Mouse (Mus musculus) NIH3T3 (cell line): ENCODE data around the gene Fgfbp1.

ENCODE experiments used
- DNase-seq: peaks from one replicate; pipeline ENCODE4 v3.0.0-alpha.2; 2012; ENCODE audit warnings: low read depth

Gene Fgfbp1

DNA sequence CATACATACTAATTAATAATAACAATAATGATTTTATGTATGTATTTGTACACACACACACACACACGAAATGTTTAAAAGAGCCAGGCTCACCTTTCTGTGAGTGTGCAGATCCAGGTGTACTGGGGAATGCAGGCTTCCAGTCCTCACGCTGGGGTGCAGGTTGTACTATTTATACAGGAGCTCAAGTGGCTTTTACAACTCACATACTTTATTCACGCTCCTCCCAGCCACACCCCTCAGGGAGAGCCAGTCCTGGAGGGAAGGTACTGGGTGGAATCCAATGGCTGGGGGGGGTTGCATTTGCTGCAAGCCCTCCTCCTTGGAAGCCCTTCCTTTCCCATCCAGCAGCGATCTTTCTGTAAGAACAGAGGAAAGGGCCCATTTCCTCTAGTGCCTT is at the start of gene Fgfbp1:
Gene Fgfbp1 (minus strand): TSS at position 160 of the 400 bp plus-strand sequence.
- DNase-seq = no peak

- DNase-seq = no peak
These were observed 16.9 kb upstream of the Fgfbp1 start for GRCm38 (mm10) chr5:43998295-43998989.

DNA sequence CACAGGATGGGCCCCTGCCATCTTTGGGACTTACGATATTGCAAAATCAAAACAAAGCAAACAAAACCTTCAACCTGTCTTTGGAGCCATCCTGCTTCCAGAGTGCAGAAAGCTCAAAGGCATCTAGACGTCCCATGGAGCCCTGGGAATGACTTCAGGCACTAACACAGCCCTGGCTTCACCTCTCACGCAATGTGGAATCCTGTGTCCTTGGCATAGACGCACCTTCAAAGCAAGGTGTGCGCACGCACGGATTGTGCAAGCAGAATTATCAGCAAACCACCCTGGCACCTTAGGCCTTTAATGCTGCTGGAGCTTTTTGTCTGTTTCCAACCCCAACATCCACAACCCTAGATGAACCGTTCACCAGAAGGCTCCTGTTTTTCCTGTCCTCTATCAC is 16.0 kb upstream of the Fgfbp1 start:
- no peak for DNase-seq

DNA sequence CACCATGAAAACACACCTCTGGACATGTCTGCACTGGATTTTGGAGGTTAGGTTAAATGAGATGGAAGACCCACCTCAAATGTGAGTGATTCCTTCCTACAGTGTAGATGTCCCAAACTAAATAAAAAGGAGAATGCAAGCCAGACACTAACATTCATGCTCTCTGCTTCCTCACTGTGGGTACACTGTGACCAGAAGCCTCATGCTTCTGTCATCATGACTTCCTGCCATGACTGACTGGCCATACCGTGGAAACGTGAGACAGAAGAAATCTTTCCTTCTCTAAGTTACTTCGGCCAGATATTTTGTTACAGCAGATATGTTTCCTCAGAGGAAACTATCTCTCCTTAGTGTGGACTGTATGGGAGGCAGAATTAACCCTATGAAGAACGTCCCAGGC is 14.6 kb upstream of the Fgfbp1 start:
- no peak for DNase-seq

GRCm38 (mm10) chr5:43994981-43995380 is 13.4 kb upstream of the Fgfbp1 start:
- DNase-seq = no peak

GRCm38 (mm10) chr5:43990316-43990715 is 8.7 kb upstream of the Fgfbp1 start:
- DNase-seq = peak; percentile 67

DNA sequence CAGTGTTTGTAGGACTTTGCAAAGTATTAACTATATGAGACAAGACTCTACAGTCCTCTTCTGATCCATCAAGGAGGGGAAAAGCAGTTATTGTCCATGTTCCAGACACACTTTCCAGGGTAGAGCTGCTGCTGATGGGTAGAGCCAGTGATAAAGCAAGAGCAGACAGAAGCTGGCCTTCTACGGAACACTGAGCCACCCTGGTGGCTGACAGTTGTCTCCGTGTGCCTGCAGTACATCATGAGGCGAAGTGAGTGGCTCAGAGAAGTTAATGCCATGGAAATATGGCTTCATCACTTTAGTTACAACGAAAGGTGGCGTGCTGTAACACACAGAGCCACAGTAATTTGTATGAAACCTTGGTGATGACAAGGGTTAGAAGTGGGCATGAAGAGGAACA is 7.4 kb upstream of the Fgfbp1 start:
- no peak for DNase-seq

DNA sequence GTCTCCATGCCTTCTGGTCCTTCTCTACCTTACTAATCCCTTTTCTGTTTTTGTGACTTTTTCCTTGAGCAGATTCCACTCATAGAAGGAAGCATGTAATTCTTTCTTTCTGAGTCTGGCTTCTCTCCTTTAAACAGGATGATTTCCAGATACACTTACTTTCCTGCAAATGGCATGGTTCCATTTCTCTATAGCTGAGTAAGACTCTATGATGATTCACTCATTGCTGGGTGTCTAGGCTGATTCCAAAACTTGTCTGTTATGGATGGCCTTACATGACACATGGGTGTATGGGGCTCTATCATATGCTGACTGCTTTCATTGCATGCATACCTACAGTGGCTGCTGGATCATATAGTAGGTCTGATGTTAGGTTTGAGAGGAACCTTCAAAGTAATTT is 4.6 kb upstream of the Fgfbp1 start:
- DNase-seq = peak; percentile 28

DNA sequence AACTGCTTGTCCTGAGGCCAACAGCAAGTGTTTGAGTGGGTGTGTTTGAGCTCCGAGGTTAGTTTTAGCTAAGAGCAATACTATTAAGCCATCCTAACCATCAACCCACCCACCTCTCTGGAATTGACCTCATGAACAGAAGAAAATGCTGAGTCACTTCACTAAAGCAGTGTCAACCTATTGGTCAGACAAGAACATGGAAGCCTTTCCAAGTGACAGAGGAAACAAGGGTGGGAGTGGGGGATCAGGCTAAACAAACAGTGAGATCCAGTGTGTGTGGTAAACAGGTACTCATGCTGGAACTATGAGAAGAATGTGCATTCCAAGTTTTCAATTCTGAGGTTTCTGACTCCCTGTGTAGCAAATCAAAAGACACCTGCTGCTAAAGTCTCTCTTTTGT is 1.3 kb upstream of the Fgfbp1 start:
- peak; percentile 5 for DNase-seq

DNA sequence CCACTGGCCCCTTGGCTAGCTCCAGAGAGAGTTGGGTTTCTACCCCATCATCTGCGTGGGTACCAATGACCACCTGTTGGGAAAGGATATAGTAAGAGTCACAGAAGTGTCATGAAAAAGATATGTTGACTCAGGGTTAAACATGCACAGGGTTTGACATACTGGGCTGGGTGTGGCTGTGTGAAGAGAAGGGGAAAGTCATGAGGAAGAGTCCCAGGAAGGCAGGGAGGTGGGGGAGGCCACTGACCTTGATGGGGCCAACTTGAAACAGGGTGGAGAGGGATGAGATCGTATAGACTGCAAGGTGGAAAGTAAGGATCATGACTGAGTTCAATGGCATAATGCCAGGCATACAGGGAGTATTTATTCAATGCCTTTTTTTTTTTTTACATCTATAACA is 1.2 kb downstream of the Fgfbp1 start:
- DNase-seq = no peak

- no peak for DNase-seq
These were observed 4.6 kb downstream of the Fgfbp1 start for GRCm38 (mm10) chr5:43976821-43977561.

DNA sequence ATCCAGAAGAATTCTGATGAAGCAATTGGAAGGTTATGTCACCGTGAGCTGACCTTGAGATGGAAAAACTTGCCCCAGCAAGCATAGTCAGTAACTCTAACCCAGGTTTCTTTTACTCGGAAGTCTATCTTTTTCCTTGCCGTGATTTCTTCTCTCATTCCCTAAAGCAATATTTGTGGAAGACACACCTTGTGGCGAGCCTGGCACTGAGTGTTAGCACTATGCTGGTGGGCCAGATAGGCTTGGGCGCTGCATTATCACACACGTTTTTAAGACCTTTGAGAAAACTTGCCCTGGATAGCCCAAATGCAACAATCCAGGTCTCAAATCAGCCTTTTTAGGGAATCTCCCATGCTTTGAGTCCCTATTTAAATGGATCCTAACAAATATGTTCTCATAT is 7.4 kb downstream of the Fgfbp1 start:
- no peak for DNase-seq

DNA sequence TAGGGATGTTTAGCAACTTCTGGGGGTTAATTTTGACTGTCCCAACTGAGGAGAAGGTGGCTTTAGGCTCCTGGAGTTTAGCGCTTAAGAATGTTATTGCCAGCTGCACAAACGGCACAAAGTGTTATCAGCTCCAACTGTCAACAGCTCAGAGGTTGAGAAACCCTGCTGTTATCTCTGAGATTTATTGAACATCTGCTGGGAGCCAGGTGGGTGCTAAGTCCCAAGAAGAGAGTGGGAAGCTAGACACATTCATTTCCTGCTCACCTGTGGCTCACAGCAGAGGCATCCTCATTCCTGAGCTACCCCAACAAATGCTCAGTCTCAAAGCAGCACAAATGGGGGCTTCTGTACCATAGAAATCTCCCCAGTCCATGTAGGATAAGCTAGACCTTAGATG is 10.4 kb downstream of the Fgfbp1 start:
- no peak for DNase-seq

GRCm38 (mm10) chr5:43970532-43970931 is 11.0 kb downstream of the Fgfbp1 start:
- no peak for DNase-seq

- no peak for DNase-seq
These were observed 12.9 kb downstream of the Fgfbp1 start for GRCm38 (mm10) chr5:43968634-43969033.

- DNase-seq = no peak
These were observed 20.5 kb downstream of the Fgfbp1 start for GRCm38 (mm10) chr5:43961056-43961455.

DNA sequence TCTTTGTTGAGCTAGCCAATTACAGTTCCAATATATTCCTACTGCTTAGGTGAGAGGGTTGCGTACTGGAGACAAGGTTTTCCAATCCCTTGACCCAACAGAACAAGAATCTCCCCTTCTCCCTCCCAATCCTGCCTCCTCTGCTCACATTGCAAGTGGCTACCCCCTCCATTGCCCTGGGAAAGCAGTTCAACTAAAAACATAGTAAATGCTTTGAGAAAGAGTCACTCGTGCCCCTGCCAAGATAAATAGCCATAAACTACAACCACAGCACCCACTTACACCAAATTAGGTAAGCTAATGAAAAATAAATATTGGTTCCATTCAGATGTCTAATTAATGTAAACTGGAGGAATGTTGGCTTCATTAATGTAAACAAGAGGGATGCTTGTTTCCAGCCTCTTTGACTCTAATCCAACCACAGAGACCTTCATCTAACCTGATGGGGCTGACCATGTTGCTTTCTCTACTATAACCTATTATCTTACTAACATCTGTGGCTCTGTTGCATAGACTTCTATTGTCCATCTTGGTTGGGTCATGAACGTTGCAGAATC is 21.6 kb downstream of the Fgfbp1 start:
- no peak for DNase-seq

DNA sequence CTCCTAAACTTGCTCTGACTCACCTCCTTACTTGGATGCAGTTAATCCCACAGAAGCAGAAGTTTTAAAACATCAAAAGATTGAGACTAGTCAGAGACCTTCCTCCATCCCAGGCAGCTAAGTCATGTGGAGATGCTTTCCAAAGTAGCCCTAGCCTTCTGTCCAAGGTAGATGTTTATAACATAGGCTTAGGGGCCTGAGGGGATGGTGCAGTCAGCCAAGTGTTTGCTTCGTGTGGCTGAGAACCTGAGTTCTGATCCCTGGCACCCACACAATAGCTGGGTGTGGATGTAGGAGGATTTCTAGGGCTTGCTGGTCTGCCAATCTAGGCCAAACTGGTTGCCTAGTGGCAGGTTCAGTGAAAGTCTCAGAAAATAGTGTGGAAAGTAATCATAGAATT is 28.3 kb downstream of the Fgfbp1 start:
- peak; percentile 13 for DNase-seq

DNA sequence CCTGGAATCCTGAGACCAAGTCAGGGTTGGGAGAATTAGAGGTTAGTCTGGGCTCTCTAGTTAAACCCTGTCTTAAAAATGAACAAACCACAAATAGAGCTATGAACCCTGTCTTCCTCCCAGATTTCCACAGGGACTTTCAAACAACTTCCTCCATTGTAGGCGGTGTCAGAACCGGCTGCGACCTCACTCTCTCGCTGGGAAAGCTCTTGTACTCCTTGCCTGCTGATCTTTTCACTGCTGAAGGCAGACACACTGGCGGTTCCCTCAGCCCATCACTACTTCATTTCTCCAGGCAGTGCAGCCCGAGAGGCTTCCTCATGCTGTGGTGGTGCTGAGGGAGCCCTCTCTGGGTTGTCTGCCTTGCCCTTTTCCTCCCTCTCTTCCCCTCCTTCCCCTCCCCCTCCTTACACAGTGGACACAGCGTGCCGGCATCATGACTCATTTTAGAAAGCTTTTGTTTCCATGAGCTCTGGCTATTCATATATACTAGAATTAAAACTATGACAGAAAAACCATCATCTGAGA is 32.8 kb downstream of the Fgfbp1 start:
- DNase-seq = peak; percentile 79

GRCm38 (mm10) chr5:43948111-43948743 is 33.4 kb downstream of the Fgfbp1 start:
- DNase-seq = peak; percentile 40

GRCm38 (mm10) chr5:43947330-43947977 is 34.1 kb downstream of the Fgfbp1 start:
- no peak for DNase-seq

DNA sequence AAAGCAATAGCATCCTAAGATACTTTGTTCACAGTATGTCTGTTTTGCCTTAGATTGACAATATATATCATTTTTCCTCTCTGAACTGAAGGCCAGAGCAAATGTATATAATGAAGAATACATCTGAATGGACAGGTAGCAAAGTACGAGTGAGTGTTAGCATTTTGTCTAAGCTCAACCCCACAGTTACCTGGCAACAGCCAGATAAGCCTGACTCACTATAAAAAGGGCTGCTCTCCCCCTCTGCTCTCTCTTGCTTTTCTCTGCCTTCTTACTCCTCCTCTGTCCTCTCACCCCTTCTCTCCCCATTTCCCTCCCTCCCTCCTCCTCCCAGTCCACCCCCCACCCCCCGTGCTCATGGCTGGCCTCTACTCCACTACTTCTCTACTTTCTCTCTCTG is 48.3 kb downstream of the Fgfbp1 start:
- no peak for DNase-seq
